Mouse (Mus musculus): ENCODE data around the gene Aipl1.
A peak's percentile ranks its signal among the peaks of the same experiment; 100 is the strongest.

Aipl1 gene

GRCm38 (mm10) chr11:72037409-72037808 lies at the start of gene Aipl1:
Aipl1 (minus strand) TSS chr11:72037509.
- no peak for DNase-seq

- no peak for DNase-seq
These were observed 49.1 kb upstream of the Aipl1 start for GRCm38 (mm10) chr11:72086251-72087046.

- DNase-seq, result no peak
These were observed 47.0 kb upstream of the Aipl1 start for GRCm38 (mm10) chr11:72084337-72084736.

GRCm38 (mm10) chr11:72082601-72083000 lies 45.3 kb upstream of the Aipl1 start:
- no peak for DNase-seq

GRCm38 (mm10) chr11:72080461-72080860 lies 43.2 kb upstream of the Aipl1 start:
- no peak for DNase-seq

GRCm38 (mm10) chr11:72078647-72079046 lies 41.3 kb upstream of the Aipl1 start:
- DNase-seq, result peak; percentile 73

GRCm38 (mm10) chr11:72078056-72078455 lies 40.7 kb upstream of the Aipl1 start:
- peak; percentile 30 for DNase-seq

- DNase-seq, result no peak
These were observed 36.9 kb upstream of the Aipl1 start for GRCm38 (mm10) chr11:72074230-72074629.

- peak; percentile 24 for DNase-seq
These were observed 35.1 kb upstream of the Aipl1 start for GRCm38 (mm10) chr11:72072331-72072905.

- no peak for DNase-seq
These were observed 33.4 kb upstream of the Aipl1 start for GRCm38 (mm10) chr11:72070733-72071132.

- DNase-seq, result peak; percentile 77
These were observed 30.7 kb upstream of the Aipl1 start for GRCm38 (mm10) chr11:72068026-72068425.

- peak; percentile 83 for DNase-seq
These were observed 30.0 kb upstream of the Aipl1 start for GRCm38 (mm10) chr11:72067326-72067725.

- no peak for DNase-seq
These were observed 29.0 kb upstream of the Aipl1 start for GRCm38 (mm10) chr11:72066330-72066729.

- DNase-seq, result peak; percentile 85
These were observed 27.8 kb upstream of the Aipl1 start for GRCm38 (mm10) chr11:72065103-72065502.

GRCm38 (mm10) chr11:72064414-72064813 lies 27.1 kb upstream of the Aipl1 start:
- DNase-seq, result no peak

- no peak for DNase-seq
These were observed 23.8 kb upstream of the Aipl1 start for GRCm38 (mm10) chr11:72061093-72061620.

- no peak for DNase-seq
These were observed 23.1 kb upstream of the Aipl1 start for GRCm38 (mm10) chr11:72060416-72060815.

GRCm38 (mm10) chr11:72057166-72057565 lies 19.9 kb upstream of the Aipl1 start:
- no peak for DNase-seq

- no peak for DNase-seq
These were observed 17.9 kb upstream of the Aipl1 start for GRCm38 (mm10) chr11:72055176-72055575.

- no peak for DNase-seq
These were observed 15.3 kb upstream of the Aipl1 start for GRCm38 (mm10) chr11:72052636-72053035.

- DNase-seq, result no peak
These were observed 14.9 kb upstream of the Aipl1 start for GRCm38 (mm10) chr11:72052221-72052620.

- DNase-seq, result peak; percentile 35
These were observed 13.9 kb upstream of the Aipl1 start for GRCm38 (mm10) chr11:72050895-72051858.

Data from cerebellum, adult 11-12 months (tissue).